Mouse (Mus musculus) ovary, postnatal 14 days (tissue): ENCODE data around the gene Atrip.

Experiments
- DNase-seq: peaks from one replicate; pipeline ENCODE4 v3.0.0; 2022; ENCODE audit warnings: low spot score

Gene Atrip

DNA sequence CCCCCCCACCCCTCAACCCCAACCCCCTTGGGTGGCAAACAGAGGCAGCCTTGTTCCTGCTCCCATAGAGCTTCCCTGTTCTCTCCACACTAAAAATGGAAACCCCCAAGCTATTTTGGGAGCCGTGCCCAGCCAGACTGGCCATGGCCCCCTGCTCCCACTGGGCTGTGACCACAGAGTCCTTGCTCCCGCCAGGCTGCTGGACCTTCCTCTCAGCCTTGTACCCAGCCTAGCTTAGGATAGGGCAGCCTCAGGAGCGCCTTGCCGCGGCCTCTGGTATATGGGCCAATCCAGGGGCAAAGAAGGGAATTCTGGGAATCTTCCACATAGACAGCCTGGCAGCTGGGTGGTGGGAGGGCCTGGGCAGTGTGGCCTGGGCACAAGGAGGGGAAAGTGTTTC lies 23.9 kb upstream of the Atrip start:
- no peak for DNase-seq

DNA sequence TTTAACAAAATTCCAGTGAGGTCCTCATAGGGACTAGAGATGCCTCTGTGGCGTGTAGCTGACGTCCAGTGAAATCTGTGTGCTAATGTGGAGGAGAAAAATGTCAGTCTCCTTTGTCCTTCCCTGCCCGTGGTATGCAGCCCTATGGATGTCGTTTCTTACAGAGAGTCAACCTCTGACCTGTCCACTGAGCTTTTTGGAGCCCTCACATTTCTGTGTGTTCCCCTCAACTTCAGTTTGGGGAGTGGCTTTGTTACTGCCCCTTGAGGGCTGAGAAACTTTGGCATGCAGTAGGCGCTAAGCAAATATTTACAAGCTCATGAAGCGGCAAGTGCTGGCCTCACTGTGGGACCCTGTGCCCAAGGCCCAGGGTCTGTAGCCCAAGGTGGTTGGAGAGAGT lies 23.4 kb upstream of the Atrip start:
- no peak for DNase-seq

DNA sequence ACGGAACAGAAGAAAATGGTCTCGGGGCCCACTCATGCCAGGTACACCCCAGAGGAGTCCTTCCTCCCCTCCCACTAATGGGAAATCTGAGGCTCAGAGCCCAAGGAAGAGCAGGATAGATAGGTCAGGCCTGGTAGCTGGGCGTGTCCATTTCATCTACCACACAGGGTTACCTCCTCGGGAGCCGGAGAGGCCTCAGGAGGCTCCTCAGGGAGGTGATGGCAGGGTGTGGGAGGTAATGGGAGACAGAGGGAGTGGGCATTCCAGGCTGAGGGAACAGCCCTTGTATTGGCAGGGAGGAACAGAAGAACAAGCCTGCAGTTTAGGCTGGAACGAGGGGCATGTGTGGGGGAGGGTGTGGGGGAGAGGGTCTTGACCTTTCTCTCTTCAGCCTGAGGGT lies 22.9 kb upstream of the Atrip start:
- no peak for DNase-seq

DNA sequence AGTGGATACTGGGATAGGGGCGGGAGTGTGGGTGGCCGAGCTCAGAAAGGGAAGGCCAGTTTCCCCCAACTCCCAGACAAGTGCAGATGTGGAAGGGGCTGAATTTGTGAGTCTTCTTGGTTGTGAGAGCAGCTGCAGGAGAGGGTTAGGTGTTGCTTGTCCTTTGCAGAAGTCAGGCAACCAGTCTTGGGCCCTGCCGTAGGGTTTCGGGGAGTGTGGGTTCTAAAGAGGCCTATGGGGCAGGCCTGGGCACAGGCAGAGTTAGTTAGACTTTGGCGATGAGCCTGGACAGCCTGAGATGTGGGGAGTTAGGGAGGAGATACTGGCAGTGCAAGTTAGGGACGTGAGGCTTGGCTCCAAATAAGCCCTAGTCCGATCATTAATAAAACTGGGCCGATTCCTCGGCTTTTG lies 22.3 kb upstream of the Atrip start:
- no peak for DNase-seq

DNA sequence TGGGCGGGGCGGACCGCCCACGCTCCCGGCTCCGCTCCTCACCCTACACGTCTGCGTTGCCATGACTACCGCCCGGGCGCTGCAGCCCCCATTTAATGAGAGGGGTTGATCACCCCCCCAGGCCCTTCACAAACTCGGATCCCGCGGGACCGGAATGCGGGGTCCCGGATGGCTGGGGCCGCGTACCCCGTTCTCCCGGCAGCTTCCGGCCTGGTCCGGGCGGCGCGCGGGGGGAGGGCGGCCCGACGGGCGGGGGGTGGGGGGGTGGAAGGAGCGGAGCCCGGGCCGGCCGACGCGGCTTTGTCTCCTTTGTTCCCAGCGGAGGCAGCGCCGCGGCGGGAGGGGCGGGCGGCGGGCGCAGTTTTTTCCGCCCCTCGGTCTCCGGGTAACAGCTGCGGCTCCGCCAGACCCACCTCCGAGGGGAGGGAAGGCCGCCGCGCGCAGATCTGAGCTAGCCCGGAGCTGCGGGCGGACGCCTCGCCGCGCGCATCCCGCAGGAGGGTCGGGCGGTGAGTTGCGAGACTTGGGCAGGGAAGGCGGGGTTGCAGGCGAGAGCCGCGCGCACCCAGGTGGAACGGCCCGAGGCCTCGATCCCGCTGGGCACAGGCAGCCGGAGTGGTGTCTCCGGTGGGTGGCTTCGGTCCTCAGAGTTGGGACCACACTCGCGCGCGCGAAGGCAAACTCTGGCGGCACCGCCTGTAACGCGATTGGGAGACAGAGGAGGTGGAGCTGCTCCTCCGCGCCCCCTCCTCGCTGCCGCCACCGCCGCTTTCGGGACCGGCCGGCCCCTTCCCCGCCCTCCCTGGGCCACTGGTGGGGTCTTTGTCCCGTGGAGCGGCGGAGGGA lies 21.4 kb upstream of the Atrip start, which contains the start of gene Plxnb1:
Plxnb1 (plus strand) TSS at position 253 of the 846 bp plus-strand sequence.
- DNase-seq, result peak; percentile 61

DNA sequence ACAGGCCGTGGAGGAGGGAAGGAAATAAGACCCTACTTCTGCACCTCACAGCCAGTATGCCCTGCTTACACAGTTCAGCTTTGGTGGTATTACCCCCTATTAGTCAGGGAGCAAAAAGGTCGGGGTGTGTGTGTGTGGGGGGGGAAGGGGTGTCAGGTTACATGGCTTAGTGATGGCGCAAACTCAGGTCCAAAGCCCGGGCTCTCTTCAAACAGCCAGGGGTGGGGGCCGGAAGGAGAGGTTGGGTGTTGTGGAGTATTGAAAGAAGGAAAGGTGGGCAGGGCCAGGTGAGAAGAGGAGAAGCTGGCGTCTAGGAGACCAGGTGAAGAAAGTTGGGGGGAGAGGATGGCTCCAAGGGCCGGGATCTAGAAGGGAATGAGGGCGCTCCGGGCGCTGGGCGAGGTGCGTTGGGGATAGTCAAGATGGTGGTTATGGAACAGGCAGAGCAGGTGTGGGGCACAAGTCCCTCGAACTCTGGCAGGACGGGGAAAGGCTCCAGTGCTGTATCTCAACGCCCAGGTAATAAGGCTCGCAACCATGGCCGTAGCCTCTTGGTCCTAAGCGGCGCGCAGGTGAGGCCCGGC lies 20.7 kb upstream of the Atrip start:
- DNase-seq, result no peak

DNA sequence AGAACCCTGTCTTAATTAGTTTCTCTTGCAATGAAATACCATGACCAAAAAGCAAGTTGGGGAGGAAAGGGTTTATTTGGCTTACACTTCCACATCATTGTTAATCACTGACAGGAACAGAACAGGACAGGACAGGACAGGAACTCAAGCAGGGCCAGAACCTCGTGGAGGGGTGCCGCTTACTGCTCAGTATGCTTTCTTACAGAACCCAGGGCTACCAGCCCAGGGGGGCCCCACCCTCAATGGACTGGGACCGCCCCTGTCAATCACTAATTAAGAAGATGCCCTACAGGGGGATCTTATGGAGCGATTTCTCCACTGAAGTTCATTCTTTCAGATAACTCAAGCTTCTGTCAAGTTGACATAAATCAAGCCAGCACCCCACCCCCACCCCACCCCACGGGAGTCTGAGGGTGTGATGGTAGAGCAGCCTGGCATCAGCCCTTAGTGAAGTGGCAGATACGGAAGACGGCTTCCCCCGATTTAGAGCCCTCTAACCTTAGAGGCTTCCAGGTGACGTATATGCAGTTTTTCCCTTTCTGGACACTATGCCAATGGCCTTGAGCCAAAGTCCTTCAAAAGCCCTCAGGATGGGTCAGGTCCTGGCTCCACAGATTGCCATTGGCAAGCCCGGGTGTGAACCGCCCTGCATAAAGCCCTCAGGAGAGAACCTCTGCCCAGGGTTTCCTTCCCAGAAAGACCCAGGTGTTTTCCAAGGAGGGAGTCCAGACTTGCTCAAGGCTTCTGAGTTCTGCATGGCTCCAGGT lies 20.0 kb upstream of the Atrip start:
- no peak for DNase-seq

DNA sequence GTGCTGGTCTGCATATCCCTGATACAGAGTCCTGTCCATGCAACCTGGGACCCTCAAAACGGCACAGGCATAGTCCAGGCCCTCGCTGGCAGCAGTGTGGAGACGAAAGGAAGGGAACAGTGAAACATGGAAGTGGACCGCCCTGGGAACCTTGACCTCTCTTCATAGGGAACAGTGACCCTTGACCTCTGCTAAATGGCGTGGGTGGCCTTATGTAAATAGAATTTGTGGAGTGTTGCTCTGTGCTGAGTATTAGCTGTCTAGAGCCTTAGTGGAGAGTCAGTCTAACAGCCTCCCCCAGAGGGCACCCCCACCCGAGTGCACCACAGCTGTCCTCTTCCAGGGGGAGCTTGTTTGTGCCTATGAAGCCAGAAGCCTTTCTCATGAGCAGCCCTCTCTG lies 18.9 kb upstream of the Atrip start:
- DNase-seq, result no peak

DNA sequence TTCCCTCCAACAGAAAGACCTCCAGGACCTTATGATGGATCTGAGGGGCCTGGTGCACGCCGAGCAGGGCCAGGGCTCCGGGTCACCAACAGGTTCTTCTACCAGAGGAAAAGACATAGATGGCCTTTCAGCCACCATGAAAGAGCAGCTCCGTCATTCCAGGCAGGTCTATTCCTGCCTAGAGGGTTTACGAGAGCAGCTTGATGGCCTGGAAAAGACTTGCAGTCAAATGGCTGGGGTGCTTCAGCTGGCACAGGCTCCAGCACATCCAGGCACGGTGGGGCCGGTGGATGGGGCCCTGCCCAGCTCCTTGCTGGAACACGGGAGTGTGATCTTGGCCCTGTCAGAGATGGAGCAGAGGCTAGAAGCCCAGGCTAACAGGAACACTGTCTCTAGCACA lies 17.9 kb upstream of the Atrip start:
- DNase-seq, result no peak

DNA sequence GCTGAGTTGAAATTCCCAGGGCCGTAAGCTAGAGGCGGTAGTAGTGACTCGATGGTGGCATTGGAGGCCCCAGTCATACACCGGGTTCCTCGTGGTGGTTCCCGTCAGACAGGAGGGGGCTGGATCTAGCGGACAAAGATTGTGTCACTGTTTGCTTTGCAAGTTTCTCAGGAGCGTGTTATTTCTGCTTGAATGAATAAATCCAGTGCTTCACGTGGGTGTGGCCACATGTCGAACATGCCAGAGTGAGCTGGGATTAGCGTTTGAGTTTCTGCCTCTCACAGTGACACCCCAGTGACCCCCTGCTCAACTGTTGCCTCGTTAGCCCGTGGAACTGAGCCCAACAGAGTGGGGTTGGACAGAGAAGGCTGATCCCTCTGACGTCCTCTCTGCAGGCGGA lies 16.5 kb upstream of the Atrip start:
- no peak for DNase-seq

DNA sequence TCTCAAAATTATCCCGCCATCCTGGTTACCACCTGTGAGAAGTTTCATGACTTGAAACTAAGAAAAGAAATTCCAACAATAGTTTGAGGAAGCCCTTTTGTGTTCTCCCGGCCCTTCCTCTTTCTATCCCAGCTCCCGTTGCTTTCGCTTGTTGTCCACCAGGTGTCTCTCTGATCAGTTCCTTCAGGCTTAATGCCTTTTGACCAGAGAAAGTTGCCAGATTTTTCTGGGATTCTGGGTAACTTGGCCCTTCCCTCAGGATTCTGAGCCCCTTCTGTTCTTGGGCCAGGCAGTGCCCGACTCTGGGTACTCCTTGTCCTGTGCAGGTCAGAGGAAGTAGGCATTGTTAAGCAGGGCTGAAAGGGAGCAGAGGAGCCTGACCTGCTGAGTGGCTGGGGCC lies 14.1 kb upstream of the Atrip start:
- DNase-seq, result no peak

DNA sequence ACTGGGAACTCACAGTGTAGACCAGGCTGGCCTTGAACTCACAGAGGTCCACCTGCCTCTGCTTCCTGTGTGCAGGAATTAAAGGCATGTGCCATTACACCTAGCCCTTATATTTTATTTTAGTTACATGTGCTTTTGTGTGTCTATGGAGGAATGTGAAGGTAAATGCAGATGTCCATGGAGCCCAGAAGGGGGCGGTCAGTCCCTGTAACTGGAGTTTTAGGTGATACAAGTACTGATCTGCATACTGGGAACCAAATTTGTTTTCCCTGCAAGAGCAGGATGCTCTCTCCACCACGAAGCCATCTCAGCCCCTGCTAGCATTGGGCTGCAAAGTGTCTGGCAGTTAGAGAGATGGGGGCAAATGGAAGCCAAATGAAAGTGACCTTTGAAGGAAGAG lies 11.0 kb upstream of the Atrip start:
- no peak for DNase-seq

DNA sequence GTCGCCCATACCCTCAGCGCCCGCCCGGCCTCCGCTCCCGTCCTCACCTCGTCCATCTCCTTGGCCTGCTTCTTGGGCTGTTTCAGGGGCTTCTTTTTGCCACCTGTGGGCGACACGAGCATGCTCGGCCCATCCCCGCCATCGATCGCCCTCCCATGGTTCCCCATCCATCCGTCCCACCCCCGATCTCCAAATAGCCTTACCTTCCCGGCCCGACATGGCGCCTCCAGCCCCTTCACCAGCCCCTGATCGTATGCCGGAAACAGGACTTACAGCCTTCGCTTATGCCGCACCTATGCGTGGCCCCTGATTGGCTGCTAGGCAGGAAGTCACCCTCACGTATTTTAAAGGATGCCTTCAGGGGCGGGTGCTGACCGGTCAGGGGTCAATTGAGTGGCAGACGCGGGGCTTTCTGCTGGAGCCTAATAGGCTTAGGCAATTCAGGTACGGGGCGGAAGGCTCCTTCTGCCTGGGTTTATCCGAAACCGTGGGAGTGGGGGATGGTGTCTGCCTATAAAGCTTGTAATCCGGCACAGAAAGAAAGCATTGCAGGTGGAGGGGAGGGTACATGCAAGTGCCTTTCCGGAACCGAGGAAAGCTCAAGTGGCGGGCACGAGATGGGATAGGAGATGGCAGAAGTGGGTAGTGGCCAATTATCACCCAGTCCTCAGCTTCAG lies 8.3 kb upstream of the Atrip start, which contains the start of the genes Ccdc51 and Tma7:
Ccdc51 (plus strand) TSS at position 370 of the 677 bp plus-strand sequence.
Tma7 (minus strand) TSS at position 464 of the 677 bp plus-strand sequence.
- DNase-seq, result peak; percentile 57

DNA sequence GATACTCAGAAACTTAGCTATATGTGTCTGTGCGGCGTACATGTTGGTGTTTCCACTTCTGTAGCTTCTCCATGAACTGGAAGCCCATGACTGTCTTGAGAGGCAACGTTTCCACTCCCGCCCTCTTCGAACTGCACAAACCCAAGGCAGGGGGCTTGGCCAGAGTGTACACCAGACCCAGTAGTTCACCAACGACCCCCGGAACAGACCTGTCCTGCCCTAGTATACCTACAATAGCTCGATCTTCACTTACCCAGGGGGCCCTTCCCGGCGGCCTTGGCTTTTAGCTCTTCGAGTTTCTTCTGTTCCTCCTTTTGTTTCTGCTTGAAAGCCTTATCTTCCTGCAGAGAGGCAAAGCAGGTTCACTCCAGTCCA lies 7.8 kb upstream of the Atrip start:
- no peak for DNase-seq

DNA sequence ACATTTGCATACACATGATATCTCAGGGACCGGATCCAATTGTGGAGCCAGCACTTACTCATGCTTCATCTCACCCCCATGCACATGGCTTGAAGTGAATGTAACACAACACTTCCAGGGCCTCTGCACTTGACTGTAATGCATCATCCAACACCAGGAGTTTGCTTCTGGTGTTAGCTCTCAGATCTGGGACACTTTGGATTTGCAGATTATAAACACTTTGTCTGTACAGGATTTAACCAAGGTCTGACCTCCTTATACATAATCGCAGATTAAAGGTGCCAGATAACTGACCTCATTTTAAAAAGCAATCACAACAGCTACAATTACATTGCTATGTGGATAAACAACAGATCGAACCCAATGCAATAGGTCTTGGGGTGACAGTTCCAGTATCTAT lies 6.6 kb upstream of the Atrip start:
- DNase-seq, result no peak

DNA sequence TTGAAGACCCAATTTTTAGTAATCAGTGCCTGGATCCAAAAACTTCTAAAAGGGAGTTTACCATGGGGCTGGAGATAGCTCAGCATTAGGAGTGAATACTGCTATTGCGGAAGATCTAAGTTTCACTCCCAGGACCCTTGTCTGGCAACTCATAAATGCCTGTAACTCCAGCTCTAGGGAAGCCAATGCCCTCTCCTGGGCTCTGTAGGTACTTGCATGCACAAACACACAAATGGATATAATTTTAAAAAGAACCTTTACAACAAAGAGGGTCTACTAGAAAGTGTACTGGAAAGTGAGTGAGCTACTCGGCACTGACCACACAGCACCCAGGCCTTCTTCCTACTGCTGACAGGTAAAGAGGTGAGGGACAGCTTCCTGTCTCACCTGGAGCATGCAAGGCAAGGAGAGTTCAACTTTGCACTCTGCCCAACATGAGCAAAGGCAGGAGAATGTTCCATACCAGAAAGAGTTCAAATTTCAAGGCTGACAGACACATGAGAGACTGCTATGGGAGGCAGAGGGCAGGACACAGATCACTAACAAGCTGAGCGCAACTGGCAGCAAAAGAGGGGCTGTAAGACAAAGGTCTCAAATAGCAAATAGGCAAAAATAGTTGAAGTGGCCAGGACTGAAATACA lies 5.7 kb downstream of the Atrip start:
- DNase-seq, result no peak

DNA sequence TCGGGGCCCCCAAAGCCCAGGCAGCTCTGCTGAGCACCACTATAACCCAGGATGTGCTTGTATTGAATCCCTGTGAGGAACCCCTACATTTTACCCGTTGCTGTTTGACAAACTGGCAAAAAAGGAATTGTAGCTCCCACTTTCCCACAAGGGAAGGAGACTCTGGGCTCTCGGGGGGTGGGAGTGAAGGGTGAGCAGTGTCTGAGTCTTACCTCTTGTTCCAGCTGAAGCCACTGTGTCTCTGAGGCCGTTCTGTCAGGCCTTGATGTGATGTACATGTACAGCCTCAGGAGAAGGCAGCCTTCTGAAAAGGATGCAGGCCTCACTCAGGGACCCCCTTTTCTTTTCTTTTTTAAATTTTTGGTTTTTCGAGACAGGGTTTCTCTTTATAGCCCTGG lies 13.0 kb downstream of the Atrip start:
- no peak for DNase-seq

DNA sequence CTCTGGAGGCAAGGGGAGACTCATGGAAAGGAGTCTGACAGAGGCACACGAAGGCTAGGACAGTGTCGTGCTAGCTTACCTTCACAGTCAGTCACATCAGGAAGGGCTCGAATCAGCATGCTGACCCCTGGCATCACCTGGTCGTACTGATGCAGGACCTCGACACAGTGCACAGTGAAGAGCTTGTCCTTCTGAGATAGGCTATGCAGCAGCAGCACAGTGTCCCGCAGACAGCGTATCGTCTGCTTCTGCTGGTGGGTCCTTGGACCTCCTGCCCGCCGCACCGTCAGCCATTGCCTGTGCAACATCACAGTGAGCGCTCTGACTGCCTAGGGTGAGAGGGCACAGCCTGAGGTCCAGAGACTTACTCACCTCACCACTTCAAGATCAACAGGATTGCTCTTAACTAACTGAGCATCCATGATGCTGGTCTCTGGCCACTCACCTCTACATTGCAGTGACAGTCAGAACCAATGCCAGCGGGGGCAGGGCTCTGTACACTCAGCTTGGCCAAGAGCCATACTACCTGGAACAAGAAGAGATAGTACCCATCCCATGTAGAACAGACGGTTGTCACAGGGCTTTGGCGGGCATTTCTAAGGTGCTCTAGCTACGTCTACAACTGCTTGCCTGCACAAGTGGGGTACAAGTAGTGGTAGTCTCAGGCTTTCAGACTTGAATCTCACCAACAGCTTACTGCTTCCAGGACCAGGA lies 13.6 kb downstream of the Atrip start:
- no peak for DNase-seq

DNA sequence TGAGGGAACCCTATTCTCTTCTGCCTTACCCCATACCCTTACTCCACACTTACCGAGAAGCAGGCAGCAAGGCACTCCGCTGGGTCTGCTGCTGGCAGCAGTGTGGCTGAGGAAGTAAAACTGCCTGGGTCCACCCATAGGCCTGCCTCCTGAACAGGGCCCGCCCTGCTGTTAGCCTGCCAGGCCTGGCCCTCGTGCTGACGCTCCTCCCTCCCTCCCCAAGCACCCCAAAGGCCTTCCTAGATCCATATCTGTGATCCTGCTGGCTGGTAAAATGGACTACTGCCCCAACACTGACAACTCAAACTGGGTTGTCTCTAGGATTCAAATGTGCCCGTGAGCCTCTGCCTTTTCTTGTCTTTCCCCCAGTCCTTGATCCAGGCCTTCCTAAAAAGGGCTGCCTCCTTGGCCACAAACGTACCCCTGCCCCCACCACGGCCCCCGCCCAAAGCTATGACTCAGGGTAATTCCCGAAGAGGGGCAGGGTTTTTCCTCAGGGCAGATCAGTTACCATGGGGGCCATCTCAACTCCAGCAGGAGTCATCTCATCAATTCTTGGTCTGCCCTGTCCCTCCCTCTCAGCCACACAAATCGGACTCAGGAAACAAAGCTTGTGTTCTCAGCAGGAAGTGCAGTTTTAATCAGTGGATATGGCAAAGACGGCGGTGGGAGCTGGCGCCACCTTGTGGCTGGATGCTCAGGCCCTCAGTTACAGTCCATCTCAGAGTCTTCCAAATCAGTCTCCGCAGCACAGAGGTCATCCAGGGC lies 14.6 kb downstream of the Atrip start, which contains the start of gene Trex1:
Trex1 (minus strand) TSS at position 599 of the 768 bp plus-strand sequence.
- peak; percentile 79 for DNase-seq
